Mouse (Mus musculus): Measurements from ENCODE around the gene Fbxw27.
"Not testable (repeated sequence)": the region's sequence is repeated elsewhere in the genome, so short reads cannot be mapped to it uniquely, and the experiment has no call there.

Fbxw27 gene

GRCm38 (mm10) chr9:109790570-109790969 lies at the start of gene Fbxw27:
Gene Fbxw27 (minus strand): TSS chr9:109790670.
- not testable (repeated sequence) for DNase-seq (ENCODE audit: low spot score in 2 of 2)

DNA sequence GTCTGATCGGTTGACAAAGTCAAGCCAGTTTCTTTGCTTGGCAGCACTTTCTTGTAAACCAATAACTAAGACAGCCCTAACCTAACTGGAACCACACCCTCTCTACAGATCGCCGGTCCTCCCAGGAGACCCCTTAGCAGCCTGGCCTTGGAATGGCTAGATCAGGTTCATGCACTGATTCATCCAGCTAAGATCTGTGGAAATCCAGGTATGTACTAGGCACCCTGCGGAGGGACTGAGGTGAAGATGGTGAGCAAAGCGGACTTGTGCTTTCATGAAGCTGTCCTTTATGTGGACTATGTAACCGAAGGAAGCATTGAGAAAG lies 42.6 kb upstream of the Fbxw27 start:
- DNase-seq (ENCODE audit: low spot score in 2 of 2) = no peak

DNA sequence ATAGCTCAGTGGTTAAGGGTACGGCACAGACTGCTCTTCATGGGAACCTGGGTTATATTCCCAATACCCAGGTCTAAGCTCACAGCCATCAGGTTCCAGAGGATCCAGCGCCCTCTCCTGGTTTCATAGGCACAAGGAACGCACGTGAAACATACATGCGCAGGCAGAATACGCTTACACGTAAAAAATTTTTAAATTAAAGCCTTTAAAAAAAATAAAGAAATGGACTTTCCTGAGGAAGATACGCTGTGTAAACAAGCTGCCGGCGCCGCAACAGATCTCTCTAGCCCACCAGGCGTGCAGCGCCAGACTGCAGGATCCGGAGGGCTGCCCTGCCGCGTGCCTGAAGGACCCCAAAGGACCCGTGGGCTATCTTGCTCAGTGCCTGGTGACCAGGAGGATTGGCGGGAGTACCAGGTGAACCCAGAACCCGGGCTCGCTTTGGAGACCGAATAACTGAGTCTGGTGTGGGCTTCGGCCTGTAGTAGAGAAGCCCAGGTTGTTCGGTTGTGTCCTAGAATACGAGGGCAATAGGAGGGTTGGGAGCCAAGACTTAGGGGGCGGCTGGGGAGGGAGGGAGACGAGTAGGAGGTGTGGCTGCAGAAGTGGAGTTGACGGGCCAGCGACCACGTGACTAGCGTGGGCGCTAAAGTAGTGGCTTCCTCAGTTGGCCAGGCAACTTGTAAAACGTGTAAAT lies 42.1 kb upstream of the Fbxw27 start, which contains the start of gene Nme6:
Gene Nme6 (plus strand): TSS at position 359 of the 697 bp plus-strand sequence.
- peak; percentile 85 to 92 for DNase-seq (ENCODE audit: low spot score in 2 of 2)

DNA sequence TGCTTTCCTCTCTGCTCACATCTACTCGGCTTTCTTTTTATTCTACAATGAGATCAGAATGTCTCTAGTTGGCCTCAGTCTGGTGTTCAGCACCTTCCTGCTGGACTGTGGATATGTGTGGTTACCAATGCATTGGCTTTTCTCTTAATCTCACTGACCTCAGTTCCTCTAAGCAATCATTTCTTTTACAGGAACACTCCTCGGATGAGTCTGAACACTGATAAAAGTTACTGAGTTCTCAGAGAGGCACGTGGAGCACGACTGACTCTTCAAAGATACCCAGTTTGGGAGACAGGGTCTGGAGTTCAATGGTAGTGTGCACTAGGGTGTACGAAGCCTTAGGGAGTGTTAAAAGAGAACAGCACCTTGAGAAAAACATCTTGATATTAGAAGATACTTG lies 35.7 kb upstream of the Fbxw27 start:
- no peak for DNase-seq (ENCODE audit: low spot score in 2 of 2)

- DNase-seq (ENCODE audit: low spot score in 2 of 2) = no peak
Observed at GRCm38 (mm10) chr9:109825739-109826138, 35.3 kb upstream of the Fbxw27 start.

DNA sequence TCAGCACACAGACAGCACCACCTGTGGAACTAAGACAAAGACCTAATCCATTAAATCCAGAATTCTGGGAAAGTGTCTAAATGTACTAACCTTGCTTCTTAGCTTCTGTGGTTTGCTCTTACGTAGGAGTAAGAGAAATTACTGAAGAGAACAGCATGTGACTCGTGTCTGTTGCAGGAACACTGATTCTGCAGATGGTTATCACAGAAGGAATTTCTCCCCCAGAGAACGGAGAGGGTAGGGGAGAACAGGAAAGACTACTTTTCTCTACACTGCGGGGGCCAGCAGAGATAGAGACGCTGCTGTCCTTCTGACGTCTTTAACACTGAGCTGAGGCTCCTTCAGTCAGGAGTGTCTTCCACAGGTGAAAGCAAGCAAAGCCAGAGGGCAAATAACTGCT lies 25.9 kb upstream of the Fbxw27 start:
- no peak for DNase-seq (ENCODE audit: low spot score in 2 of 2)

DNA sequence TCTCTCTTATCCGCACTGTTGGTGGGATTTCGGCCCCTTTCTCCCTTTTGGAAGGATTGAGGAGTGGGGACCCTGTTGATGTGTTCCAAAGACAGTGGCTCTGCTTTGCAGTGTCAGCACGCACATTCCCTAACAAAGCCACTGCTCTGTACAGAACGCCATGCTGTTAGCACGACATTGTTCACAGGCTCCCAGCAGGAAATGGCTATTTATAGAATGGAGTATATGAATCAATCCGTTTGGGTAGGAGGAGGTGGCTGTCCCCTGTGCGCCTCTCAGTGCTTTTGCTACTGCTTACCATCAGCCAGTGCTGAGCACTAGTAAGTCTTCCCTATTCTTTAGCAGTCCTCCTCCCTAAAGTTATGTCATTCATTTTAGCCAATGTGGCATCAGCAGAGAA lies 23.0 kb upstream of the Fbxw27 start:
- DNase-seq (ENCODE audit: low spot score in 2 of 2) = no peak

DNA sequence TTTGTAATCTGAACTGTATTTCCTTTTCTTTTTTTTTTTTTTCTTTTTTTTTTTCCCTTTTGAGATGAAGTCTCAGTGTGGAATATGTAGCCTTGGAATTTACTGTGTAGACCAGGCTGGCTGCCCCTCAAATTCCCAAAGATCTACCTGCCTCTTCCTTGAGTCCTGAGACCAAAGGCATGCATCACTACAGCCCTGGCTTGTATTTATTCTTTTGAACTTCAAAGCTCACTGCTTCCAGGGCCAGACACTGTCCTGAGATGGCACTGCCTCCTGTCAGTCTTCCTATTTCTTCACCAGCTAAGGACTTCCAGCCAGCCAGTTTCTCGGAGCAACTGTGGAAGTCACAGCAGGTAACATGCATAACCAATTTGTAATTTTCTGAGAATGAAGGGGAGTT lies 21.5 kb upstream of the Fbxw27 start, which contains the start of gene Spink8:
Gene Spink8 (plus strand): TSS at position 301 of the 400 bp plus-strand sequence.
- no peak for DNase-seq (ENCODE audit: low spot score in 2 of 2)

DNA sequence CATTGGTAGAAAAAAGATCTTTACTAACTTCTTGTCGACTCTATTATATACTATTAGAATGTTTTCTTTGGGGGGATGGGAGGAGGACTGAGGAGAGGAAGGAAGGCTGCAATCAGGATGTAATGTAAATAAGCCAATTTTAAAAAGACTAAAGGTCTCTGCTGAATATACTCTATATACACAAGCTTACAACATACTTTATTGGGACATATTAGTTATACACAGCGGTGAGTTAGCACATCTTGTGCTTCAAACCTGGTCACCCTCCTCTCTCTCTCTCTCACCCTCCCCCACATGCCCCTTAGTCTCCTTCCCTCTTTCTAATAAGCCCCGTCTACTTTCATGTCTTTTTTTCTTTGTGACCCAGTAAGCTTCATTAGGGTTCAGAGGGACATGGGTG lies 17.4 kb upstream of the Fbxw27 start:
- DNase-seq (ENCODE audit: low spot score in 2 of 2) = no peak

- DNase-seq (ENCODE audit: low spot score in 2 of 2) = no peak
Observed at GRCm38 (mm10) chr9:109806695-109807293, 16.3 kb upstream of the Fbxw27 start.

- no peak for DNase-seq (ENCODE audit: low spot score in 2 of 2)
Observed at GRCm38 (mm10) chr9:109806260-109806659, 15.8 kb upstream of the Fbxw27 start.

DNA sequence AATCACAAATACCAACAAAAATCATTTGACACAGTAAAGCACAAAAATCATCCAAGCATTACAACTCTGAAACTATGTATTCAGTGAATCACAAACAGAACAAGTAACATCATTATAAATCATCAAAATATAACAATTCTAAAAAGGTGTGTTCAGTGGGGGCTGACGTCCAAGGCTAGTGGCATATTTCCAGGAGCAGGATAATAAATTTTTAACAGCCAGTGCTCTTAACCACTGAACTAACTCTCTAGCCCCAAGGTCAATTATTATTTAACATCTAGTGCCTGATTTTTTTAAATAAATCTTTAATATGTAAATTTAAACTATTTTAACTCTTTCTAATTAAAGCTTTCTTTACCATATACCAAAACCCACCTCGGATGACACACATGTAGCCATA lies 15.1 kb upstream of the Fbxw27 start:
- not testable (repeated sequence) for DNase-seq (ENCODE audit: low spot score in 2 of 2)

- DNase-seq (ENCODE audit: low spot score in 2 of 2) = no peak
Observed at GRCm38 (mm10) chr9:109798051-109798450, 7.6 kb upstream of the Fbxw27 start.

DNA sequence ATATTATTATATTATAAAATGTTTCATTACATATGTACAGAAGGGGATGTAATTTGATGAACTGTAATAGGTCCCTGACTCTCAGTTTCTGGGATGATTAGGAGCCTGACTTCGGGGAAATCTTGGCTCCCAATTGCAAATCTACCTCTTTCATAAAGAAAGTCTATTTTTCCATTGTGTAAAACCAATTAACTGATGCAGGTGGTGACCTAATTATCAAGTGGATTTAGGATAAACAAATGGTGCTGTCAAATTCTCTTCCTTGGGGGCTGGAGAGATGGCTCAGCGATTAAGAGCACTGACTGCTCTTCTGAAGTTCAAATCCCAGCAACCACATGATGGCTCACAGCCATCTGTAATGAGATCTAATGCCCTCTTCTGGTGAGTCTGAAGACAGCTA lies 5.3 kb upstream of the Fbxw27 start:
- no peak for DNase-seq (ENCODE audit: low spot score in 2 of 2)

- no peak for DNase-seq (ENCODE audit: low spot score in 2 of 2)
Observed at GRCm38 (mm10) chr9:109795221-109795620, 4.8 kb upstream of the Fbxw27 start.

- DNase-seq (ENCODE audit: low spot score in 2 of 2) = not testable (repeated sequence)
Observed at GRCm38 (mm10) chr9:109766841-109767240, 23.6 kb downstream of the Fbxw27 start.

DNA sequence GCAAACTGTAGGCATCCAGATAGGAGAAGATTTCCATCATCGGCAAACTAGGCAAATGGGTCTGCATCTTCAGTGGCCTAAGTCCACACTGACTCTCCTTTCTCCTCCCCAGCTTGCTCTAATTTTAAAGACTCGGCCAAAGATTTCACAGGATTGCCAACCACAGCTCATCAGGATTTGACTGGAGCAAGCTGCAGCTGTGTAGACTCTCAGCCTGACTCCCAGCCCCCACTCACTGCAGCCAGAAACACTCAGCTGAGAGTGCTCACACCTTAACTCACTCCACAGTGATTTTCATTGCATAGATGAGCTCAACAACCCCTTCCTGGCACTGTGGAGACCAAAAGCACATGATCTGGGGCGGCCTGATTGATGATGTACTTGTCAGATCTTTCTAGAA lies 44.5 kb downstream of the Fbxw27 start, which contains the start of gene Fbxw26:
Gene Fbxw26 (minus strand): TSS at position 101 of the 400 bp plus-strand sequence.
- DNase-seq (ENCODE audit: low spot score in 2 of 2) = not testable (repeated sequence)

All from spleen, postnatal 4 days (tissue).